Mouse (Mus musculus) kidney, adult 2 months (tissue): ENCODE measurements around the gene Drc1. TPM values are rescaled to one million over a fixed set of nuclear protein-coding genes. Genes with fewer than 3 reads are reported as not detected.

Experiments used
- DNase-seq: peaks from one replicate; pipeline ENCODE4 v3.0.0; 2021
- H3K27ac ChIP-seq: fragments of 200-500 bp; 2 replicates; pipeline ENCODE4 v1.5.1; 2012; ENCODE audit warnings: low read depth, low read length, control low read depth, inconsistent platforms; ENCODE audit not compliant: insufficient read depth
- H3K27me3 ChIP-seq: fragments of 200-500 bp; replicated peaks from 2 replicates; pipeline ENCODE4 v1.6.1; 2012; ENCODE audit warnings: mild to moderate bottlenecking, moderate library complexity, low read length, inconsistent platforms; ENCODE audit not compliant: control insufficient read depth, insufficient read depth
- H3K36me3 ChIP-seq: fragments of 200-500 bp; 2 replicates; pipeline ENCODE4 v1.6.1; 2012; ENCODE audit warnings: mild to moderate bottlenecking, moderate library complexity, low read length, inconsistent platforms; ENCODE audit not compliant: control insufficient read depth, insufficient read depth
- H3K4me1 ChIP-seq: fragments of 200-500 bp; 2 replicates; pipeline ENCODE4 v1.6.1; 2011; ENCODE audit warnings: low read length; ENCODE audit not compliant: control insufficient read depth, insufficient read depth
- H3K4me3 ChIP-seq: fragments of 200-500 bp; 2 replicates; pipeline ENCODE4 v1.5.1; 2011; ENCODE audit warnings: mild to moderate bottlenecking, low read depth, low read length, control low read depth; ENCODE audit not compliant: insufficient read depth
- CTCF ChIP-seq: fragments of 200-500 bp; conservative IDR thresholded peaks from 2 replicates; pipeline ENCODE4 v1.5.1; 2011; ENCODE audit warnings: low read depth, mild to moderate bottlenecking, control low read depth, low read length, moderate library complexity, mixed read lengths; ENCODE audit not compliant: insufficient read depth, insufficient read length
- POLR2A ChIP-seq: fragments of 200-500 bp; IDR thresholded peaks from one replicate; pipeline ENCODE4 v1.6.1; 2011; ENCODE audit warnings: low read depth, low read length, control low read depth
- WGBS: fragments of 180-500 bp; shearing (Covaris S2); methylation state at CpG from one replicate; pipeline ENCODE4 v1.1.7; 2018; 5-methylcytosine and 5-hydroxymethylcytosine counted together
- polyA plus RNA-seq: library from polyadenylated mRNA; depleted of rRNA; stranded (reverse); fragments of >200 nt; gene quantifications from 2 replicates; pipeline ENCODE4 v1.2.3, GENCODE M21; 2012

Drc1 gene
- polyA plus RNA-seq, 1 experiment = 0.28 TPM

- Histone ChIP-seq H3K4me1 (no peaks in the 10 kb centered on the region), H3K27me3 (no peaks in the 10 kb centered on the region), H3K27ac (no peak overlapping the region), H3K4me3 (no peak overlapping the region), H3K36me3 (no peaks in the 10 kb centered on the region)
- no peak for DNase-seq
- TF ChIP-seq POLR2A (no peak), CTCF (no peak)
- 67% methylated on average over 3 of the region's 3 CpGs for WGBS
Observed at GRCm38 (mm10) chr5:30353605-30354004, 72.4 kb downstream of the Drc1 start.

- no peak for DNase-seq
- Histone ChIP-seq H3K4me3 (no peak overlapping the region), H3K36me3 (no peaks in the 10 kb centered on the region), H3K4me1 (no peaks in the 10 kb centered on the region), H3K27ac (no peak overlapping the region), H3K27me3 (no peaks in the 10 kb centered on the region)
- WGBS = 64% methylated on average over 7 of the region's 7 CpGs
- TF ChIP-seq POLR2A (no peak), CTCF (no peak)
Observed at GRCm38 (mm10) chr5:30355114-30355513, 73.9 kb downstream of the Drc1 start.

- H3K36me3 ChIP-seq = no peaks in the 10 kb centered on the region
- no peak overlapping the region for H3K27ac ChIP-seq
- WGBS = 83% methylated on average over 14 of the region's 14 CpGs
- TF ChIP-seq CTCF (no peak), POLR2A (no peak)
- no peaks in the 10 kb centered on the region for H3K27me3 ChIP-seq
- no peak for DNase-seq
- no peaks in the 10 kb centered on the region for H3K4me1 ChIP-seq
- no peak overlapping the region for H3K4me3 ChIP-seq
Observed at GRCm38 (mm10) chr5:30355559-30356159, 74.5 kb downstream of the Drc1 start.

GRCm38 (mm10) chr5:30356647-30357046, 75.5 kb downstream of the Drc1 start:
- H3K36me3 ChIP-seq = no peaks in the 10 kb centered on the region
- H3K4me3 ChIP-seq = no peak overlapping the region
- DNase-seq = no peak
- TF ChIP-seq CTCF (no peak), POLR2A (no peak)
- no peak overlapping the region for H3K27ac ChIP-seq
- H3K4me1 ChIP-seq = no peaks in the 10 kb centered on the region
- 88% methylated on average over 7 of the region's 7 CpGs for WGBS
- H3K27me3 ChIP-seq = no peaks in the 10 kb centered on the region

- DNase-seq = peak; percentile 9
- WGBS = 79% methylated on average over 10 of the region's 10 CpGs
Observed at GRCm38 (mm10) chr5:30358436-30359099, 77.4 kb downstream of the Drc1 start.

GRCm38 (mm10) chr5:30367405-30367804, 86.2 kb downstream of the Drc1 start:
- no peak overlapping the region for H3K27ac ChIP-seq
- no peak for DNase-seq
- no peak overlapping the region for H3K4me3 ChIP-seq
- no peaks in the 10 kb centered on the region for H3K27me3 ChIP-seq
- TF ChIP-seq POLR2A (no peak), CTCF (no peak)
- H3K4me1 ChIP-seq = no peaks in the 10 kb centered on the region
- no peaks in the 10 kb centered on the region for H3K36me3 ChIP-seq
- 80% methylated on average over 8 of the region's 8 CpGs for WGBS

More at GRCm38 (mm10) chr5:30358436-30359099, 77.4 kb downstream of the Drc1 start:
- TF ChIP-seq POLR2A (no peak), CTCF (no peak)
- Histone ChIP-seq H3K27ac (no peak overlapping the region), H3K4me1 (no peaks in the 10 kb centered on the region), H3K27me3 (no peaks in the 10 kb centered on the region), H3K36me3 (no peaks in the 10 kb centered on the region), H3K4me3 (no peak overlapping the region)

- H3K4me1 ChIP-seq = no peaks in the 10 kb centered on the region
- H3K27ac ChIP-seq = no peak overlapping the region
- 44% methylated on average over 5 of the region's 5 CpGs for WGBS
- H3K4me3 ChIP-seq = no peak overlapping the region
- no peaks in the 10 kb centered on the region for H3K27me3 ChIP-seq
- peak; percentile 9 for DNase-seq
- TF ChIP-seq POLR2A (no peak), CTCF (no peak)
- no peaks in the 10 kb centered on the region for H3K36me3 ChIP-seq
Observed at GRCm38 (mm10) chr5:30369426-30369825, 88.2 kb downstream of the Drc1 start.
